Mouse (Mus musculus) testis, adult 2 months (tissue): ENCODE results near the gene Tns3.

Experiments
- CTCF ChIP-seq: fragments of 200-500 bp; IDR thresholded peaks from 2 replicates; pipeline ENCODE4 v1.5.1; 2012; ENCODE audit warnings: low read depth, mild to moderate bottlenecking, inconsistent platforms, low read length, moderate library complexity; ENCODE audit not compliant: control insufficient read depth, insufficient read depth, insufficient replicate concordance
- POLR2A ChIP-seq: fragments of 200-500 bp; IDR thresholded peaks from 2 replicates; pipeline ENCODE4 v1.6.1; 2012; ENCODE audit warnings: low read depth, mild to moderate bottlenecking, inconsistent platforms, low read length, moderate library complexity; ENCODE audit not compliant: control insufficient read depth

DNA sequence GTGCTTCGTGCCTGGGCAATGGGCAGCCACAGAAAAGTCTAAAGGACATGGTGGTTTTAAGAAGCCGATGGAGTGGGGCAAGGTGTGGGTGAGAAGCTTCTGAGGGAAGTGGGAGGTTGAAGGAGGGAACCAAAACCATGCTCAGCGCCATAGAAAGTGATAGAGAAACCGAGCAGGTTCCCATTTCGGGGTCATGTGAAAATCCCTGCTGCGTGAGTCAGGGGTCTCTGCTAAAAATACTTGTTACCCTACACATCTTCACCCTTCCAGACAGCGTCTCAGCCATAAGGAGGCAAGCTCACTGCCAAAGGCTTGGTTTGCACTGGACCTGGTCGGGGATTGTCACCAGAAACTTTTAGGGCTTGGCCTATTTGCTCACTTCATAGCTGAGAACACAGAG, 24.6 kb upstream of the Tns3 start:
- TF ChIP-seq CTCF (no peak), POLR2A (no peak)
